Mouse (Mus musculus): ENCODE results near the gene Gm10670.
"Not testable (repeated sequence)": the region's sequence is repeated elsewhere in the genome, so short reads cannot be mapped to it uniquely, and the experiment has no call there.

The Gm10670 gene

GRCm38 (mm10) chr7:20474825-20475224 is at the start of gene Gm10670:
TSS of gene Gm10670 (minus strand) at chr7:20474925.
- DNase-seq (ENCODE audit: low spot score in 2 of 2), result not testable (repeated sequence)

- DNase-seq (ENCODE audit: low spot score in 2 of 2), result not testable (repeated sequence)
Observed at GRCm38 (mm10) chr7:20510434-20510833, 35.7 kb upstream of the Gm10670 start, which contains the start of gene Vmn1r103. TSS of gene Vmn1r103 (minus strand) at chr7:20510534.

GRCm38 (mm10) chr7:20442493-20442892 is 32.2 kb downstream of the Gm10670 start, which contains the start of gene Vmn1r101:
TSS of gene Vmn1r101 (minus strand) at chr7:20442593.
- DNase-seq (ENCODE audit: low spot score in 2 of 2), result not testable (repeated sequence)

Measured in cerebellum, postnatal 4 days (tissue).